Mouse (Mus musculus): ENCODE data around the gene Xirp2.
A peak's percentile ranks its signal among the peaks of the same experiment; 100 is the strongest.

Xirp2 gene

DNA sequence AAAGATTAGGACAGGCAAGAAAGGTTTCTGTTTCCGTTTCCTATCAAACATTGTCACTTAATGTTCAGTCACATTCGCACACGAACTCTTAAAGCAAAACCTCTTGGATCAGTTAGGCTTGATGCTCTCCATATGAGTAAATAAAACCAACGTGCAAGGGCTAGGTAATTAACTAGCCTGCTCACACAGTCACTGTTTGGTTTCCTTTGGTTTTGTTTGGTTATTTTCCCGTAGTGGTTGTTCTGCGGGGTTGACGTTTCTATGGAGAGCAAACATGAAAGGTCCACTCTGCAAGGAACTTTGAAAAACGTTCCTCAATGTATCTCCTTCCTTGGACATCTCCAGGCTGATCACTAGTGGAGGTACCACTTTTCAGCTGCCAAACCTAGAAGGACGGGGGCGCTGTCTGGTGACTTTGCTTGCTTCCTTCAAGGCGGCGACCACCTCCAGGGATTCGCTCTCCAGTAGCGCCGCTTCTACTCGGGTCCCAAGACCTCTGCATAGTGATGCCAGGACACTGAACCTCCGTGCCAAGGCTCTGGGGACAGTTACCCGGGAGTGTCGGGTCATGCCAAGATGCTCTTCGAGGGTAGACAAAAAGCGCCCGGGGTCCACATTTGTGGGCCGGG, 119.2 kb downstream of the Xirp2 start:
- no peak for DNase-seq (ENCODE audit: low spot score in 2 of 2)

DNA sequence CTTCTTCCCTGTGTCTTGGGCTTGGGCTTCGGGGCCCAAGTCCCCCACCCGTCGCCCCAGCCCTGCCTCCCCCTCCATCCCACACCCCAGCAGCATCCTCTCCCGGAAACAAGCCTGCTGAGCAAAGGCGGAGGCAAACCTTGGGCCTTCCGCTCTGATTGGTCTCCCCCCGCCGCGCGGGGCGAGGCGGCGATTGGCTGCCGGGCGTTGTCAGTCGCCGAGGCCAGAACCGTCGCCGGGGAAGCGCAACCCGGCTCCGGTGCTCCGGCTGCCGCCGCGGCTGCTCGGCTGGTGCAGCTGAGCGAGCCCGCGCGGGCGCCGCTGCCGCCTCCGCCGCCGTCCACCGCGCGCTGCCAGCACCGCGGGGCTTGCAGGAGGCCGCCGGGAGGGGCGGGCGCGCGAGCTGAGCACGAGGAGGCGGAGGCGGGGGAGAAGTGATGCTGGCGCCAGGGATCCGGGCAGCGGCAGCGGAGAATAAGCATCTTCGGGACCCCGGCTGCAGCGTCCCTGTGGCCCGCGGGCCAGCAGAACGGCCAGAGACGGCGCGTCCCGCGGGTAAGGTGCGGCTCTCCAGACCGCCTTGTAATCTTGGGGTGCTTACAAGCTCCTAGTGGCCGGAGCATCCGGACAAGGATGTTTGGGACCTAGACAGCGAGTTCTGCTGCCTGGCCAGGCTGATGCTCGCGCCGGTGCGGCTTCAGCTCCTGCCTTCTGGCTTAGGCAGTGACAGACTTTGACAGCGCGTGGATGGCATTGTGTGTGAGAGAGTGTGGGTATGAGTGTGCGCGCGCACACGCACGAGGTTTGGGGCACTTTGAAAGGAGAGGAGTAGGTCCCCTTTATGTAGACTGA, 119.9 kb downstream of the Xirp2 start, which contains the start of gene B3galt1:
B3galt1 (plus strand) TSS at position 392 of the 852 bp plus-strand sequence.
- DNase-seq (ENCODE audit: low spot score in 2 of 2) = peak; percentile 7 to 30

DNA sequence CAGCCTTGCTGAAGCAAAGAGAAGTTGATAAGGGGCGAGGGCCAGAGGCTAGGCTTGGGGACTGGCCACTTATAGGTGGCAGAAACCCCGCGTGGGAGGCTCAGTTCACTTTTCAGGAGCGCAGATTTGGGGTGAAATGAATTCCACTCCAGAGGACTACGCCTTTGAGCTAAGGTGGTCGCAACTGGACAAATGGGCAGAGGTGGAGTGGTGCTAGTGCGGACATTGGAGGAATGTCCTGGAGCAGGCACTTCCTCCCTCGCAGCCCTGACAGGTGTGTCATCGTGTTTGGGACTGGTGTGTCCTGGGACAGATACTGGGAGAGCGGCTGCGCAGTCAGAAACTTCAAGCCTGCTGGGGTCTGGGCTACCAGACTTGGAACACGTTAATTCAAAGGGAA, 120.8 kb downstream of the Xirp2 start:
- no peak for DNase-seq (ENCODE audit: low spot score in 2 of 2)

DNA sequence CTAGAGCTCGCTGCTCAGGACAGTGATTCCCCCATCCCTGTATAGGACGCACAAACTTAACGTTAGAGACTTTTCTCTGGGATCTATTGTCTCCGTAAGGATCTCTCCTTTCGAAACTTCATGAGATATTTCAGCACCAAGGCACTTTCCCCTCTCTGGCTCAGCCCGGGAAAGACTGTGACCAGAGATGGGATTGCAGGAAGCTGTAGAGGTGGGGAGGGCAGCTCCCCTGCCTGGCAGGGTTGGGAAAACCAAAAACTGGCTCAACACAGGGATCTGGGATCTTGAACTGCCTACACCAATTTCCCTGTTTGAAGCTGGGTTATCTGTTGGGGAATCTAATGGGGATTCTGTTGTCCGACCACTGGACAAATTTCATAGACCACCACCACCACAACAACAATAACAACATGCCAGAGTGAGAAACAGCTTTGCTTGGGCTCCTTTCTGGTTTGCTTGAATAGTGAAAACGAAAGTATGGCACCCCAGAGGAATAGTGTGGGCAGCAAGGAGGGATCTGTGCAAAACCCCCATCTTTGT, 121.4 kb downstream of the Xirp2 start:
- DNase-seq (ENCODE audit: low spot score in 2 of 2) = no peak
